Mouse (Mus musculus) common myeloid progenitor, adult 5-6 weeks (primary cell): Measurements from ENCODE around the gene Cpox. TPM values are rescaled to one million over a fixed set of nuclear protein-coding genes. Genes with fewer than 3 reads are reported as not detected.
A peak's percentile ranks its signal among the peaks of the same experiment; 100 is the strongest.
"Not testable (repeated sequence)": the region's sequence is repeated elsewhere in the genome, so short reads cannot be mapped to it uniquely, and the experiment has no call there.

Source experiments
- ATAC-seq: replicated peaks from 2 replicates; pipeline ENCODE4 v1.8.0; 2016; ENCODE audit warnings: low read depth, mild to moderate bottlenecking, moderate TSS enrichment, inconsistent platforms; ENCODE audit not compliant: poor library complexity, severe bottlenecking
- total RNA-seq: library from RNA; stranded (forward); fragments of 200-1000, 187-1606 nt; gene quantifications from 2 replicates; pipeline ENCODE4 v1.2.3, GENCODE M21; 2017

Gene Cpox
- total RNA-seq, 1 experiment from 2014 or later, result 76.1 TPM

GRCm38 (mm10) chr16:58666681-58667080, 3.4 kb upstream of the Cpox start:
- not testable (repeated sequence) for ATAC-seq

- no peak for ATAC-seq
Measured at GRCm38 (mm10) chr16:58668586-58668985, 1.5 kb upstream of the Cpox start.

- ATAC-seq, result peak; percentile 22
Measured at GRCm38 (mm10) chr16:58669264-58669663, 828 bp upstream of the Cpox start.

GRCm38 (mm10) chr16:58670643-58671042, 551 bp downstream of the Cpox start:
- ATAC-seq, result no peak

GRCm38 (mm10) chr16:58671212-58671985, 1.3 kb downstream of the Cpox start:
- ATAC-seq, result no peak

- no peak for ATAC-seq
Measured at GRCm38 (mm10) chr16:58672396-58672795, 2.3 kb downstream of the Cpox start.

GRCm38 (mm10) chr16:58673811-58674410, 3.8 kb downstream of the Cpox start:
- ATAC-seq, result no peak

GRCm38 (mm10) chr16:58675256-58675655, 5.2 kb downstream of the Cpox start:
- ATAC-seq, result no peak

GRCm38 (mm10) chr16:58676156-58676555, 6.1 kb downstream of the Cpox start:
- no peak for ATAC-seq

GRCm38 (mm10) chr16:58676633-58677032, 6.5 kb downstream of the Cpox start:
- ATAC-seq, result no peak

- no peak for ATAC-seq
Measured at GRCm38 (mm10) chr16:58677491-58677890, 7.4 kb downstream of the Cpox start.

- peak; percentile 58 for ATAC-seq
Measured at GRCm38 (mm10) chr16:58678660-58679059, 8.6 kb downstream of the Cpox start.

- ATAC-seq, result no peak
Measured at GRCm38 (mm10) chr16:58682046-58682445, 12.0 kb downstream of the Cpox start.

GRCm38 (mm10) chr16:58682870-58683269, 12.8 kb downstream of the Cpox start:
- ATAC-seq, result no peak

GRCm38 (mm10) chr16:58683911-58684310, 13.8 kb downstream of the Cpox start:
- ATAC-seq, result no peak

- no peak for ATAC-seq
Measured at GRCm38 (mm10) chr16:58684537-58684936, 14.4 kb downstream of the Cpox start.

- ATAC-seq, result peak; percentile 73
Measured at GRCm38 (mm10) chr16:58685548-58686537, 15.8 kb downstream of the Cpox start.

GRCm38 (mm10) chr16:58688534-58688933, 18.4 kb downstream of the Cpox start:
- no peak for ATAC-seq

GRCm38 (mm10) chr16:58689555-58690169, 19.6 kb downstream of the Cpox start:
- no peak for ATAC-seq

GRCm38 (mm10) chr16:58690322-58690732, 20.2 kb downstream of the Cpox start:
- peak; percentile 79 for ATAC-seq
